Mouse (Mus musculus): ENCODE measurements at regions not wholly inside any gene's neighbourhood (a gene's known extent, or its start where the extent isn't known, plus 50 kb on each side); places are given as distances from the start of the nearest gene placed in this dataset.

DNA sequence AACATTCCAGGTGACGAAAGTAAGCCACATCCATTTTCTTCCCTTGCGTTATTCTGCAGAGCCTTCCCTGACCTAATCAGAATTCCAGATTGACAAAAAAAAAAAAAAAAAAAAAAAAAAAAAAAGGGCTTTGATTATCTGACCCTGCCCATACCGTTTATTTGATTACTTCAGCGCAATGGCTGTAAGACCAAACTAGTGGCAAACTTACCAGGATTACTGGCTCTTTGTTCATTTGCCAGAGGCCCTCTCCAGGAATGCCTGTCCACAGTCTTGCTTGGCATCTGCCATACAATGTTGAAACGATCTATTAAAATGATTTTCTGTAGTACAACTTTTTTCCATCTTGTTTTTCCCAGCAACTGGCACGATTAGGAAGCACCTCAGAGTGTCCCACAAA is 569.4 kb upstream of the Nox3 start:
- no peak for TF ChIP-seq CTCF (IDR thresholded peaks at IDR 0.05; ENCODE audit: borderline replicate concordance, insufficient read depth, low read depth, low read length)
- no peak for TF ChIP-seq POLR2A (IDR thresholded peaks at IDR 0.05; ENCODE audit: borderline replicate concordance, insufficient read depth, low read length)

All from cerebellum, adult 2 months (tissue).